Mouse (Mus musculus) hindbrain, embryonic 15.5 days (tissue): Measurements from ENCODE around the gene Pex3. TPM values are rescaled to one million over a fixed set of nuclear protein-coding genes. Genes with fewer than 3 reads are reported as not detected.

ENCODE experiments used
- ATAC-seq: fragments of 200-750 bp; cut with Nextera tagmentation; 2 replicates; pipeline ENCODE4 v1.8.0; 2017; ENCODE audit warnings: low read depth, moderate number of reproducible peaks, moderate TSS enrichment; ENCODE audit not compliant: low FRiP score
- H3K27ac ChIP-seq: fragments of 300-500 bp; sonication (generic); replicated peaks from 2 replicates; pipeline ENCODE4 v1.5.1; 2015; ENCODE audit warnings: mild to moderate bottlenecking, inconsistent platforms
- H3K27me3 ChIP-seq: fragments of 300-500 bp; sonication (generic); 2 replicates; pipeline ENCODE4 v1.6.1; 2015; ENCODE audit warnings: control low read depth, inconsistent platforms
- H3K36me3 ChIP-seq: fragments of 300-500 bp; sonication (generic); 2 replicates; pipeline ENCODE4 v1.6.1; 2015; ENCODE audit warnings: control low read depth, inconsistent platforms
- H3K4me1 ChIP-seq: fragments of 300-500 bp; sonication (generic); replicated peaks from 2 replicates; pipeline ENCODE4 v1.6.1; 2015; ENCODE audit warnings: control low read depth, inconsistent platforms
- H3K4me2 ChIP-seq: fragments of 300-500 bp; sonication (generic); 2 replicates; pipeline ENCODE4 v1.6.1; 2015; ENCODE audit warnings: moderate library complexity, mild to moderate bottlenecking, inconsistent platforms
- H3K4me3 ChIP-seq: fragments of 300-500 bp; sonication (generic); 2 replicates; pipeline ENCODE4 v1.5.1; 2015; ENCODE audit warnings: mild to moderate bottlenecking, inconsistent platforms
- H3K9ac ChIP-seq: fragments of 300-500 bp; sonication (generic); 2 replicates; pipeline ENCODE4 v1.6.1; 2015; ENCODE audit warnings: inconsistent platforms
- H3K9me3 ChIP-seq: fragments of 300-500 bp; sonication (generic); 2 replicates; pipeline ENCODE4 v1.6.1; 2016; ENCODE audit warnings: control low read depth, inconsistent platforms
- WGBS: fragments of 180-500 bp; shearing (Covaris S2); methylation state at CpG from one replicate; pipeline ENCODE4 v1.1.7; 2015; 5-methylcytosine and 5-hydroxymethylcytosine counted together
- polyA plus RNA-seq: library from polyadenylated mRNA; unstranded; fragments of >200 nt; fragmentation: Nextera tagmentation; extraction: Ambion mirVana; gene quantifications from 2 replicates; pipeline ENCODE4 v1.2.1, GENCODE M21; 2015

Pex3 gene
- polyA plus RNA-seq, 1 experiment from 2014 or later = 27.7 TPM

DNA sequence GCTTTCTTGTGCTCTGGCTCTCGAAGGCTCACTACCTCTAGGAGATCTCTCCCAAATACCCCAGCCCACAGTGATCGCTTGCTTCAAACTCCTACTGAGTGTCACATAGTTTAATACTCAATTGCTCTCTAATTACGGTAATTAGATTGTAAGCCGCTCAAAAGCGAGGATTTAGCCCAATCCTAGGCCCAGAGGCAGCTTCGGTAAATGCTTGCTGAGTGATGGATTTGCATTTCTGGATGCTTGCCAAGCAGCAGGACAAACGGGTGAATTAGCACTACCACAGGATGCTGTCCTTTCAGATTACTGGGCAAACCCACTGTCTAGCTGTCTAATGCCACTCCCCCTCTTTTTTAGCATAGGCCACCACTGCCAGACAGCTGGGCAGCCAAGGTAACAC, 16.9 kb upstream of the Pex3 start:
- WGBS = 25% methylated on average over 7 of the region's 7 CpGs
- Histone ChIP-seq H3K4me3 (no peak overlapping the region), H3K27me3 (no peaks in the 10 kb centered on the region), H3K4me2 (no peak overlapping the region), H3K9ac (no peak overlapping the region), H3K36me3 (no peaks in the 10 kb centered on the region), H3K27ac (no peak overlapping the region), H3K4me1 (peaks cover 22% of the 10 kb centered on the region; the same call in 1 of the 2 replicates), H3K9me3 (no peaks in the 10 kb centered on the region)
- ATAC-seq = peak; percentile 49; the same call in 1 of the 2 replicates

DNA sequence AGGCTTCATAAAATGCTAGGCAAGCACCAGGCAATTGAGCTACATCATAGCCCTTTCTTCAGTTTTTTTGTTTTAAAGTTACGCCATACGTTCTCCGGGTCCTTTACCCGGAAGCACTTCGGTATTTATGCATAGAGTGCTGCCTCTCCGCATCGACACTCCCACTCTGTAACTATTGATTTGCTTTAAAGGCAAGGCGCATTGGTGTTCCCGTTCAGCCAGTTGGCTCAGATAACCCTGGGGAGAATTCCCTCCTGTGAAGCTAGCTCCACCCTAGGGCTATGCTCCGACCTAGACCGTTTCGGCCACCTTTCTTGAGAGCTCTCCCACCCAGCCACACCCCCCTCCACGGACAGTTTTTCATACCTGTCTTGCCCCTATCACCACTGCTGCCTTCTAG, 13.5 kb upstream of the Pex3 start:
- H3K9me3 ChIP-seq = no peaks in the 10 kb centered on the region
- ATAC-seq = no peak
- 68% methylated on average over 13 of the region's 13 CpGs for WGBS

DNA sequence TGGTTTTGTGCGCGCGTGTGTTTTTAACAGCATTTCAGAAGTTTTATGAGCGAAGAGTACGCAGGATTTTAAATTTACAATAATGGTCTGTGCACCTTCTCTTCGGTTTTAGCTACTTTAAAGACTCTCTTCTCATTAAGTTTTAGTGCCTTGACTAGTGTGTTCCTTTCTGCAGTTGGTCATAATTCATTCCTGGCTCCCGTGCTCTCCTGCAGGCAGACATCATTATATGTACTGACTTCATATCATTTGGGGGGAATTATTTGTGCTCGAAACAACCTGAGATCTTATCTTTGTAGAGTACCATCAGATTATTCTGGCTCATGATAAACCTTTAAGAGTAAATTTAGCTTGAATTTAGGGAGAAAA, 12.1 kb upstream of the Pex3 start:
- ATAC-seq = no peak
- Histone ChIP-seq H3K27me3 (no peaks in the 10 kb centered on the region), H3K4me1 (0 out of 2 replicates have a peak, but pooled peaks cover 7% of the 10 kb centered on the region), H3K9me3 (no peaks in the 10 kb centered on the region), H3K27ac (no peak overlapping the region), H3K4me2 (peak overlapping the region; percentile 60), H3K36me3 (0 out of 2 replicates have a peak, but pooled peaks cover 3% of the 10 kb centered on the region), H3K9ac (no peak overlapping the region), H3K4me3 (peak overlapping the region; percentile 32)
- WGBS = 55% methylated on average over 8 of the region's 8 CpGs

More for the DNA sequence above, 13.5 kb upstream of the Pex3 start:
- Histone ChIP-seq H3K27ac (no peak overlapping the region), H3K4me1 (peaks cover 19% of the 10 kb centered on the region; the same call in 1 of the 2 replicates), H3K27me3 (no peaks in the 10 kb centered on the region), H3K36me3 (no peaks in the 10 kb centered on the region), H3K9ac (no peak overlapping the region), H3K4me3 (no peak overlapping the region), H3K4me2 (no peak overlapping the region)

DNA sequence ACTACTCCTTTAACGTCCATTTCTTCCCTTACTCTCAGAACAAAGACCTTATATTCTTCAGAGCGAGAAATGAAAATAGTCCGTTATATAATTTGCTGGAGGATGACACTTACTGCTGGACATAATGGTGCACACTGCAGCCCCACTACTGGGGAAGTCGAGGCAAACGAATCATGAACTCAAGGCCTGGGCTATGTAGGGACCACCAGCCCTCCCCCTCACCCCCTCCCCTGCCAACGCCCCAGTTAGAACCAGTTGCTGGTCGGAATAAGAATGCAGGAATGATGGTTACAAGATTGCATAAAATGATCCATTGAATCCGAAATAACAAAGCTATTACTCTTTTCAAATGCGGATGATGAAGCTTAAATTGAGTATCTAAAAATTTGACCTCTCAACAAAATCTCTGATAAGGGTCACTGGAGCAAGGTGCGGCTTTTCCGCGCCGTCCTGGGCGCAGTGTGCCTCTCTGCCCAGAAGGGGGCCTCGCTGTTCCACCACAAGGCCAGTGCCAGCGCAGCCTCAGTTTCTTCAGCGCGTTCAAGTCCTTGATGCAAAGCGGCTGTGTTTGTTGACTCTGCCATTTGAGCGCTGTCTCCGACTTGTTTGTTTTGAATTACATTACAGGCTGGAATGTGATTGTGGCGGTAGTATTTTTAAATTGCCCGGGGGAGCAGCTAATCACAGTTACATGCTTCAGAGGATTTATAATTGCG, 11.6 kb upstream of the Pex3 start:
- H3K9ac ChIP-seq = no peak overlapping the region
- H3K27ac ChIP-seq = no peak overlapping the region
- 27% methylated on average over 24 of the region's 24 CpGs for WGBS
- H3K9me3 ChIP-seq = no peaks in the 10 kb centered on the region
- H3K4me3 ChIP-seq = peak overlapping the region; percentile 32
- H3K4me2 ChIP-seq = peak overlapping the region; percentile 60
- H3K4me1 ChIP-seq = 0 out of 2 replicates have a peak, but pooled peaks cover 4% of the 10 kb centered on the region
- ATAC-seq = peak; percentile 89
- no peaks in the 10 kb centered on the region for H3K27me3 ChIP-seq
- 0 out of 2 replicates have a peak, but pooled peaks cover 3% of the 10 kb centered on the region for H3K36me3 ChIP-seq

DNA sequence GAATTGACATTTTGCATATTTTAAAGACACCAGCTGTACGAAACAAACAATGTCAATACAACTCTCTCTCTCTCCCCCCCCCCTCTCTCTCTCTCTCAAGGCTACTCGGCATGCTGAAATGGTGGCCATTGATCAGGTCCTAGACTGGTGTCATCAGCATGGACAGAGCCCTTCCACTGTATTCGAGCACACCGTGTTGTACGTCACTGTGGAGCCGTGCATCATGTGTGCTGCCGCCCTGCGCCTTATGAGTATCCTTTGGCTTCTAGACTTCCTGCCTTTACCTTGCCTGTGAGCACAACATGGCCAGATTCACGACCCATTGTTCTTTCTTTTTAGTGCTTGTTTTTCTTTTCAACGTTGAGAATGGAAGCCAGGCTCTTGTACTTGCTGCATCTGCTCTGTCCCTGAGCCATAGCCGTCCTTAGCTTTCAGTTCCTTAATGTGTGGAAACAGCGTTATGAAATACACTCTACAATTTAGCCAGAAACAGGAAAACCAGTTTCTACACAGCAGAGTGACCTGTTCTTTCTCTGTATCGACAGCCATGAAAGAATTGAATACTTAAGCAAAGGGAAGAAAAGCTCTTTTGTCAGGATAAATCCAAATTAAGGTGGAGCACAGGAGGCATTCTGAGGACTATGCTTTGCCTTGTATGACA, 7.2 kb upstream of the Pex3 start:
- no peak for ATAC-seq
- no peak overlapping the region for H3K9ac ChIP-seq
- no peaks in the 10 kb centered on the region for H3K27me3 ChIP-seq
- 93% methylated on average over 13 of the region's 13 CpGs for WGBS
- 0 out of 2 replicates have a peak, but pooled peaks cover 4% of the 10 kb centered on the region for H3K4me1 ChIP-seq
- H3K9me3 ChIP-seq = no peaks in the 10 kb centered on the region
- H3K36me3 ChIP-seq = 0 out of 2 replicates have a peak, but pooled peaks cover 3% of the 10 kb centered on the region
- no peak overlapping the region for H3K27ac ChIP-seq
- H3K4me3 ChIP-seq = no peak overlapping the region
- H3K4me2 ChIP-seq = no peak overlapping the region

DNA sequence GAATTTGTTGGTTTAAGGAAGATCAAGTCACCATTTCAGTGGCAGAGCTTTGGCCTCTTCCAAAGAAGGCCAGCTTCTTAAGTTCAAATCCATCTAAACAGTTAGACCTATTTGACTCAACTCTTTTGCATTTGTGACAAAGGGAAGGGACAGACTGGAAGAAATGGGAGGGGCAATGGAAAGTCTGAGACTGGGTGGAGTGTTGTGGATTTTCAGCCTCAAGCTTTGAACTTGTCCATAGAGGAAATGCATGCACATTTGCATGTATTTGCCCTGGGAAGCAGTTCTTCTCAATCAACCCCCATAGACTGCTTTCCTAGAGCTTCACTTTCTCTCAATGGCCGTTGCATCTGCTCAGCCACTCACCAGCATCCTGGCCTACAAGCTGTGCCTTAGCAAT, 1.4 kb upstream of the Pex3 start:
- Histone ChIP-seq H3K4me2 (no peak overlapping the region), H3K4me1 (peaks cover 14% of the 10 kb centered on the region), H3K27me3 (no peaks in the 10 kb centered on the region), H3K4me3 (no peak overlapping the region), H3K36me3 (no peaks in the 10 kb centered on the region), H3K9ac (no peak overlapping the region), H3K27ac (no peak overlapping the region), H3K9me3 (no peaks in the 10 kb centered on the region)
- 97% methylated on average over 1 of the region's 1 CpGs for WGBS
- no peak for ATAC-seq

DNA sequence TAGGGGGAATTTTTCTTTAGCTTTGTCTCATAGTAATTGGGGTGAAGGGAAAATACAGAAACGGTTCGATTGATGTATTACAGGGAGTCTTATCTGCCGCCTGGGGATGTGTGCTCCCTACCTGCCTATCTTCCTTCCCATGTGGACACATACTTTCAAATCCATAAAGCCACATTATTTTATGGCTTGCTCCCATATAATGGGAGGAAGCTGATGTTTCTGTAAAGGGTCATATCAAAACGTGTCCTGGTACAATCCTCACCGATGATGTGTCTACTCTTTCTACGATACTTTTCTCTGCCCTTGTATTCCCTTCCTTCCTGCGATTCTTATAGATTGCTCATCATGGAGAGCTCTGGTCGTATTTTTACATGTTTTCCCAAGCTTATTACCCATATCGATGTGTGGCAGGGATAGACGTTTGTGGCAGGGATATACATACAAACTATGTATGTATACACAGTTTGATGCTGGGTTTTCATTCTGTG, 600 bp upstream of the Pex3 start:
- Histone ChIP-seq H3K27ac (peak overlapping the region; percentile 81), H3K4me3 (peak overlapping the region; percentile 87), H3K36me3 (no peaks in the 10 kb centered on the region), H3K27me3 (no peaks in the 10 kb centered on the region), H3K9ac (peak overlapping the region; percentile 90), H3K4me1 (peaks cover 14% of the 10 kb centered on the region), H3K4me2 (peak overlapping the region; percentile 89), H3K9me3 (no peaks in the 10 kb centered on the region)
- 25% methylated on average over 10 of the region's 10 CpGs for WGBS
- no peak; the same call in 1 of the 2 replicates for ATAC-seq

DNA sequence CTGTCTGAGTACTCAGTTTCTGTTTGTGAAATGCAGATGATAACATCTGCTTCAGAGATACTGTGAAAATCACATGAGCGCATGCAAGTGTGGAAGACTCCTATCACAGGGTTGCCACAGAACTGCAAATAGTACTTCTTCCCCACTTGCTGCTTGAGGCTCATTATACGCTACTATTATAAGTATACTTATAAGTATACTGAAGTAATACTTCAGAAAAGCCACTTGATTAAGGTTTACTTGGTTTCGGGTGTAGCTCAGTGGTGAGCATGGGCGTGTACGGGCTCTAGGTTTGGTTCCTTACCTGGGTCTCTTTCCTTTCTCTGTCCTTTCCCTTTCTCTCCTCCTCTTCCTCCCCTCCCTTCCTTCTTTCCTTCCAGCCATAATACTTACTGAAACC, 11.2 kb downstream of the Pex3 start:
- Histone ChIP-seq H3K36me3 (peaks cover 18% of the 10 kb centered on the region), H3K4me3 (no peak overlapping the region), H3K4me2 (no peak overlapping the region), H3K27me3 (no peaks in the 10 kb centered on the region), H3K27ac (no peak overlapping the region), H3K9me3 (no peaks in the 10 kb centered on the region), H3K9ac (no peak overlapping the region), H3K4me1 (no peaks in the 10 kb centered on the region)
- 98% methylated on average over 5 of the region's 5 CpGs for WGBS
- ATAC-seq = no peak

DNA sequence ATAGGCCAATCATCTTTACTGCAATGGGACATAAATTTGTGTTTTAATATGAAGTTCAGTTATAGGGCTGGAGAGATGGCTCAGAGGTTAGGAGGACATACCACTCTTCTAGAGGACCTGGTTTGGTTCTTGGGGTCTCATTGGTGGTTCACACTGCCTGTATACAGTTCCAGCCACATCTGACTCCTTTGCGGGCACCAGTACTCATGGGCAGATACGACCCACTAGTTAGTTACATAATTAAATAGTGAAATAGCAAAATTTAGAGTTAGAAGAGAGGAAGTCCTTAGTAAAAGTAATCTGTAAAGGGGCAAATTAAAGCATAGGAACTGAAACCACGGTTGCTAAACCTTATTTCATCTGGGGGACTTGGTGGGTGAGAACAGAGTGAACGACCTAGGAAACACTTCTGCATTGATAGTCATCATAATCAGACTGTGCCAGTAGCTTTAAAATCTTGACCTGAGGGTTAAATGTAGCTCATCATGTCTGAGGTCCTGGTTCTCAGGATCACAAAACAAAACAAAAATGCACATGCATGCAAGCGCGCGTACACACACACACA, 13.1 kb downstream of the Pex3 start:
- WGBS = 96% methylated on average over 7 of the region's 7 CpGs
- H3K4me1 ChIP-seq = no peaks in the 10 kb centered on the region
- H3K36me3 ChIP-seq = peaks cover 25% of the 10 kb centered on the region
- ATAC-seq = no peak
- no peak overlapping the region for H3K4me3 ChIP-seq
- H3K27ac ChIP-seq = no peak overlapping the region
- no peaks in the 10 kb centered on the region for H3K9me3 ChIP-seq
- no peaks in the 10 kb centered on the region for H3K27me3 ChIP-seq
- no peak overlapping the region for H3K9ac ChIP-seq
- H3K4me2 ChIP-seq = no peak overlapping the region

DNA sequence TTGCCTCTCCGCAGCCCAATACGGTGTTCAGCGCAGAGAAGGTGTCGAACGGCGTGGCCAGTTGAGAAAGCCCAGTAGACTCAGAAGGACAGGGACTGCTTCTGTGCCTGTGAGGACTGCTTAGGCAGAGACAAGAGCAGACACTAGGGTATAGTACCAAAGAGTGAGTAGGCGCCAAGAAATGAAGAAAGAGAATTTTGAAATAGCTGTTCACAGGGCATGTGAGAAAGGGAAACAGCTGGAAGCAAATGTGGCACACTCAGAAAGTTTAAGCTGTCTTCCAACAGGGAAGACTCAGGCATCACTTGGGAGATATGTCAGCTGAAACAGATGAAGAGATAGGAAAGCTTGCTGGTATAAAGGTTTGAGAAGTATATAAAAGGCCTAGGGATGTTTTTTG, 16.2 kb downstream of the Pex3 start:
- WGBS = 96% methylated on average over 7 of the region's 7 CpGs
- Histone ChIP-seq H3K9me3 (no peaks in the 10 kb centered on the region), H3K36me3 (peaks cover 30% of the 10 kb centered on the region), H3K4me3 (no peak overlapping the region), H3K27me3 (no peaks in the 10 kb centered on the region), H3K27ac (no peak overlapping the region), H3K9ac (no peak overlapping the region), H3K4me1 (no peaks in the 10 kb centered on the region), H3K4me2 (no peak overlapping the region)
- no peak for ATAC-seq

DNA sequence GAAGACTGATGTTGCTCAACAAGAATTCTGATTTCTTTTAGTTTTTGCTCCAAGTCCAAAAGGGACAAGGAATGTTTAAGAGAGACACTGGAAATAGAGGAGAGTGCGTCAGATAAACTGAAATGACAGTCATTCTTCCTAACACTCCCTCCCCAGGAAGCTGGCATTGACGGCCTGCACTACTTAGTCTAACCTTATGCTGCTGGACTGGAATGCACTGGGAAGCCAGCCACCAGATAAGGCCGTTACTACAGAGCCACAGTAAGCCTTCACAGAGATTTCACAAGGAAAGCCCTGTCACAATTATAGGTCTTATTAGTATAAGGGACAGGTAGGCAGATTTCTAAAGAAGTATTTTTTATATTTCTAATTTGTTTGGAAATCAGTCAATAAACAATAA, 18.2 kb downstream of the Pex3 start:
- ATAC-seq = no peak
- Histone ChIP-seq H3K4me2 (no peak overlapping the region), H3K4me3 (no peak overlapping the region), H3K9me3 (no peaks in the 10 kb centered on the region), H3K4me1 (no peaks in the 10 kb centered on the region), H3K9ac (no peak overlapping the region), H3K27me3 (no peaks in the 10 kb centered on the region), H3K27ac (no peak overlapping the region), H3K36me3 (peaks cover 40% of the 10 kb centered on the region)
- 90% methylated on average over 3 of the region's 3 CpGs for WGBS

DNA sequence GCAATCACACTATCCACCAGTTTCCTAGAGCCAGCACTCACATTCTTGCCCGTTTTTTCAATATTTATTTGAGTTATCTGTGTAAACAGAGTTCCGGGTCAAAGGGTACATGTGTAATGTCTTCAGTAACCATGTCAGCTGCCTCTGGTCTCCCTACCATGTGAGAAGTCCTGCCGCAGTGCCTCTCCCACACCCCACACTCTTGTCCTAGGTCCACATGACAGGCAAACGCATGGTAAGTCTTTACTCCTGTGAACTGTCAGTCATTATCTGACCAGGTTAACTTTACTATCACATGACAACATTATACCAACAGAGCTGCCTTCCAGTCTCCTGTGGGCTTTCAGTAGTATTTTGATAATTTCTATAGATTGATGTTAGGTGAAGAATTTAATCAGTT, 24.8 kb downstream of the Pex3 start:
- no peak overlapping the region for H3K27ac ChIP-seq
- no peak for ATAC-seq
- H3K27me3 ChIP-seq = no peaks in the 10 kb centered on the region
- no peak overlapping the region for H3K4me2 ChIP-seq
- H3K4me3 ChIP-seq = no peak overlapping the region
- H3K9me3 ChIP-seq = no peaks in the 10 kb centered on the region
- H3K36me3 ChIP-seq = peaks cover 21% of the 10 kb centered on the region
- no peaks in the 10 kb centered on the region for H3K4me1 ChIP-seq
- 89% methylated on average over 4 of the region's 4 CpGs for WGBS
- H3K9ac ChIP-seq = no peak overlapping the region
